Comparison of ENCODE assay signal across 21 mouse cellular contexts in the genomic region with DNA sequence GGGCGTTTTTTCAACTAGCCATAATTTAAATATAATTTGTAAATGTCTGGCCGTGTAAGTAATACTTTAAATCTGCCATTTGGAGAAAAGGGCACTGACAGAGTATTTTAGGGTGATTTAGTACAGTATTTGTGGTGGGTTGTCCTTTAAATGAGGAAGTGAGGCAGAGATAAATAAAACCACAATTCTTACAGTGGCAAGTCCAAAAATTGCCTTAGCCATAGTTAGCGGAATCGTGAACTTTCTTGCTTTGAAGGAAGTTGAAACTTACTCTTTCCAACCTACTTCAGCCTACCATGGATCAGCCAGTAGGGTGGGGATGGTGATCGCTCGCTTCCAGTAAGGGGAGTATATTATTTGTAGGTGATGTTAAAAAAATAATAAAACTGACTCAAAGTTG. TPM values are rescaled to one million over a fixed set of nuclear protein-coding genes. Genes with fewer than 3 reads are reported as not detected.
DNase-seq lines count a peak whose midpoint lies in the region; ATAC-seq lines count a peak whose summit lies in the region.
"Had no signal": no experiment of that assay in that cellular context is flagged by ENCODE, and none has a peak within 500 bp of the region (broad histone marks: within the 10 kb centered on the region; RNA-seq: fewer than 3 reads in every experiment).

No protein-coding gene starts in this region.

- no peak overlapping the region for H3K4me3 ChIP-seq in liver, embryonic 16.5 days (ENCODE audit: low read depth, low read length)
- H3K4me3 ChIP-seq in kidney, embryonic 16.5 days (ENCODE audit: low read length): no peak overlapping the region
- H3K4me3 ChIP-seq: embryonic facial prominence, embryonic 13.5 days; gastrocnemius, adult 2 months; heart, adult 2 months; hindbrain, embryonic 12.5 days; intestine, embryonic 15.5 days; limb, embryonic 10.5 days; neural tube, embryonic 15.5 days had no signal

- H3K9me3 ChIP-seq in liver, embryonic 16.5 days (replicated peaks; ENCODE audit: control insufficient read depth, low read length): no peaks in the 10 kb centered on the region
- H3K9me3 ChIP-seq in kidney, embryonic 16.5 days (ENCODE audit: low read length): no peaks in the 10 kb centered on the region
- H3K9me3 ChIP-seq: embryonic facial prominence, embryonic 13.5 days; hindbrain, embryonic 12.5 days; intestine, embryonic 15.5 days; limb, embryonic 10.5 days; neural tube, embryonic 15.5 days had no signal

- H3K9ac ChIP-seq in liver, embryonic 16.5 days (ENCODE audit: low read depth, low read length): no peak overlapping the region
- no peak overlapping the region for H3K9ac ChIP-seq in kidney, embryonic 16.5 days (replicated peaks; ENCODE audit: low read length)
- H3K9ac ChIP-seq: embryonic facial prominence, embryonic 13.5 days; hindbrain, embryonic 12.5 days; intestine, embryonic 15.5 days; neural tube, embryonic 15.5 days had no signal

- no peak for ATAC-seq in liver, embryonic 16.5 days (ENCODE audit: low read depth)
- ATAC-seq in hematopoietic stem cell, adult 5-6 weeks (replicated peaks in 1 of 2; ENCODE audit: insufficient read depth in 1 of 2, low FRiP score in 2 of 2, low TSS enrichment in 1 of 2, low read depth in 1 of 2, poor library complexity in 2 of 2, severe bottlenecking in 2 of 2): peak; percentile 84 to 88
- peak; percentile 78 for ATAC-seq in monocyte, adult 5-6 weeks (replicated peaks; ENCODE audit: insufficient number of reproducible peaks, low FRiP score, low TSS enrichment, poor library complexity, severe bottlenecking)
- no peak for ATAC-seq in kidney, embryonic 16.5 days (ENCODE audit: low FRiP score, low TSS enrichment)
- ATAC-seq: forebrain, embryonic 16.5 days had no signal

- H3K4me1 ChIP-seq in liver, embryonic 16.5 days (ENCODE audit: control insufficient read depth, low read depth, low read length): peaks cover 18% of the 10 kb centered on the region
- peaks cover 25% of the 10 kb centered on the region for H3K4me1 ChIP-seq in kidney, embryonic 16.5 days (ENCODE audit: insufficient read depth, low read length)

- H3K27ac ChIP-seq in liver, embryonic 16.5 days (ENCODE audit: low read length): 0 out of 2 replicates have a peak overlapping the region, but pooled peaks have one; percentile 23
- no peak overlapping the region; the same call in 1 of the 2 replicates for H3K27ac ChIP-seq in kidney, embryonic 16.5 days (ENCODE audit: low read length)
- H3K27ac ChIP-seq: embryonic facial prominence, embryonic 13.5 days; gastrocnemius, adult 2 months; heart, adult 2 months; hindbrain, embryonic 12.5 days; intestine, embryonic 15.5 days; kidney, postnatal 0 days; limb, embryonic 10.5 days; neural tube, embryonic 15.5 days had no signal

- no peak for DNase-seq in liver
- no peak for DNase-seq in lung, postnatal 4 days
- DNase-seq in adrenal gland, postnatal 10 days: no peak
- DNase-seq: adrenal gland, adult 2 months; cerebellum, adult 8-10 months; gastrocnemius, adult 2 months; heart, adult 2 months; layer of hippocampus, postnatal 36 days; lung, postnatal 36 days; thymus, adult 18-20 months had no signal

- WGBS in liver, embryonic 16.5 days (ENCODE audit: insufficient replicate concordance): 14% methylated on average over 6 of the region's 6 CpGs
- WGBS in kidney, embryonic 16.5 days: 62% methylated on average over 6 of the region's 6 CpGs

- no peak overlapping the region for H3K4me2 ChIP-seq in liver, embryonic 16.5 days (ENCODE audit: low read depth, low read length)
- no peak overlapping the region for H3K4me2 ChIP-seq in kidney, embryonic 16.5 days (replicated peaks; ENCODE audit: low read depth, low read length)
- H3K4me2 ChIP-seq: embryonic facial prominence, embryonic 13.5 days; hindbrain, embryonic 12.5 days; intestine, embryonic 15.5 days; neural tube, embryonic 15.5 days had no signal

- H3K36me3 ChIP-seq in liver, embryonic 16.5 days (ENCODE audit: control insufficient read depth, insufficient read depth): no peaks in the 10 kb centered on the region
- no peaks in the 10 kb centered on the region for H3K36me3 ChIP-seq in kidney, embryonic 16.5 days (ENCODE audit: insufficient read depth, low read length)
- H3K36me3 ChIP-seq: embryonic facial prominence, embryonic 13.5 days; hindbrain, embryonic 12.5 days; intestine, embryonic 15.5 days; limb, embryonic 10.5 days; neural tube, embryonic 15.5 days had no signal

- no peaks in the 10 kb centered on the region for H3K27me3 ChIP-seq in liver, embryonic 16.5 days (ENCODE audit: control insufficient read depth, insufficient read depth, low read depth, low read length)
- H3K27me3 ChIP-seq in kidney, embryonic 16.5 days (ENCODE audit: insufficient read depth, low read length): no peaks in the 10 kb centered on the region
- H3K27me3 ChIP-seq: embryonic facial prominence, embryonic 13.5 days; hindbrain, embryonic 12.5 days; intestine, embryonic 15.5 days; neural tube, embryonic 15.5 days had no signal

RNA-seq across cellular contexts. Expression of a gene that starts 11.8 kb away (rescaled TPM):
- polyA plus RNA-seq in liver, embryonic 16.5 days (2015; fragmentation: Nextera tagmentation; extraction: Ambion mirVana): 10.2 and 10.7 TPM in 2 replicates
- 8.7 and 16.6 TPM in 2 replicates for total RNA-seq in hematopoietic stem cell, adult 5-6 weeks (2017)
- total RNA-seq in monocyte, adult 5-6 weeks (2017): 42.0 to 93.3 TPM (median 51.2 TPM) in 3 replicates
- total RNA-seq in adrenal gland, postnatal 10 days (2021): 1 to 10 TPM; 8.0 to 9.6 TPM
- polyA plus RNA-seq in kidney, embryonic 16.5 days (2015; fragmentation: Nextera tagmentation; extraction: Ambion mirVana): 29.2 and 34.9 TPM in 2 replicates

Comparison
In these comparisons a context has a peak if more than half of its experiments do, and no peak if none do; other contexts are left out.
1. ATAC-seq: peak in hematopoietic stem cell, adult 5-6 weeks (2 of 2) and monocyte, adult 5-6 weeks (single experiment); none in liver, embryonic 16.5 days (single experiment) and kidney, embryonic 16.5 days (single experiment).